Mouse (Mus musculus): ENCODE results near the gene Idua.

The Idua gene

DNA sequence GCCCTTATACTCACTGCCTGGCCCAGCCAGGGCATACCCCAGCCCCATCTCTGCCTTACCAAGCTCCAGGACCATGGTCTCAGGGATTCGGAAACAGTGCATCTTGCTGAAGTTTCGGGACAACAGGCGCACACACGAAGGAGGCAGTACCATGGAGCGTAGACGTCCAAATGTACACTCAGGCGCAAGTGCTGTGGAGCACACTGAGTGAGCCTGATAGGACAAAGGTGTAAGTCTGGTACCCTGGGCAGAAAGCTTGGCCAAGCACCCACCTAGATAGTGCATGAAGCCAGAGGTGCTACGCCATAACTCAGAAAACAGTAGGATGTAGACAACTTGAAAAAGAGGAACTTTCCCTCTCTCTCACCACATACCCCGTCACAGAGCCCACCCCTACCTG lies 4.8 kb upstream of the Idua start:
- no peak for DNase-seq

DNA sequence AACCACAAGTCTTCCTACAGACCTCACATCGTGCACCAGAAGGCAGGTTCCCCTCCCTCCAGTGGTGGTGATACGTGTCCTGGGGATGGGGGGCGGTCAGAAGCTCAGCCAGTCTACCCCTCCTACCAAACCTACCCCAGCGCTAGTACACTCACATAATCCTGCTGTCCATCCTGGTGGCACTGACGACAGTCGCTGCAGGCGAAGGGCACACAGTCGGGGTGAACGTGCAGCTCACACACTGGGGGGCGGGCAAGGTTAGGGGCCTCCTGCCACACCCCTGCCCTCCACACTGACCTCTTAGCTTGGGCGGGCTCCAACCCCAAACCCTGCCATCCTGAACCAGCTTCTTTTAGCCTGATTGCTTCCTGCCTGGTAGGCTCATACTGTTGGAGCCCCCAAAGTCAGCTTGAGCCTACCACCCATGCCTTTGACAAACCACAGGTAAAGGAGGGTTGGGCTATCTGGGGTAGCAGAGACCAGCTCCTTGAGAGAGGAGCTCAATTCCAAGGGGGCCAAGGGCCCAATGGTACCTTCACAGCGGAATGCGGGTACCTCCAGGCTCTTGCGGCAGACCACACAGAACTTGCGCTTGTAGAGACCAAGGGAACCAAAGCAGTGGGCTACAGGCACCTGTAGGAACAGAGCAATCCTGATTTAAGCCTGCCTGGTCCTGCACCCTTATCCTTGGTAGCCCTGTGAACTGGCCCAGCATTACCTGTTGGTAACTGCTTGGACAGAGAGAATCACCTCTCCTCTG lies 4.1 kb upstream of the Idua start:
- no peak for DNase-seq

DNA sequence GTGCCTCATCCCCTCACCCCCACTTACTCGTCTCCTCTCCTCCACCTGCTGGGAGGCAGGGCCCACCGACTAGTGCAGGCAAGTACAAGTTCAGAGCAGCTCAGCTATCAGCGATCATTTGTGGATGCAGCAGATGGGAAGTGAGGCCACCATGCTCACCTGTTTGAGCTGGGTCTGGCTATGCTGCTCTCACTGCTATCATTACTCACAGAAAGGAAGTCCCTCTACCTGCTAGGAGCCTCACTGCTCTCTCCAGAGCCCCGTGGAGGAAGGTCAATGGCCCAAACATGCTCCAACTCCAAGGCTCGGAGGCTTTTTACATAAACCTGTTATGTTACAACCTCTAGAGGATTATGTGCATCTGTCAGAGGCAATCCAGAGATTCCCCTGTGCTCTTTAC lies 2.7 kb upstream of the Idua start:
- DNase-seq, result no peak

DNA sequence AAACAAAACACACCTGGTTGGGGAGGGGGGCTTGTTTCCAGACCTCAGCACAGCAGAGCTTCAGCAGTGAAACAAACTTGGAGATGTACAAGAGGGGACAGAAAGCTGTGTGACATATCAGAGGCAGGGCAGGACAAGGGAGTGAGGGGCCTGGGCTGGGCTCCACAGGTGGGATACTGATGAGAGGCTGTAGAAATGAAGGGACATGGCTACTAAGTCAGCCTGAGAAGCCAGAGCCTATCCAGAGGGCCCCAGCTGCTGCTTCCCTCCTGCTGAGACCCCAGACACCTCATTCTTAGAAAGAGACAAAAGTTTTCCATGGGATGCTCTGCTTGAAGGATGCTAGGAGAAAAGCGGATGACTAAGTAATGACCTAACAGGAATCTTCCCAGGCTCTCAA lies 1.5 kb upstream of the Idua start:
- DNase-seq, result no peak

DNA sequence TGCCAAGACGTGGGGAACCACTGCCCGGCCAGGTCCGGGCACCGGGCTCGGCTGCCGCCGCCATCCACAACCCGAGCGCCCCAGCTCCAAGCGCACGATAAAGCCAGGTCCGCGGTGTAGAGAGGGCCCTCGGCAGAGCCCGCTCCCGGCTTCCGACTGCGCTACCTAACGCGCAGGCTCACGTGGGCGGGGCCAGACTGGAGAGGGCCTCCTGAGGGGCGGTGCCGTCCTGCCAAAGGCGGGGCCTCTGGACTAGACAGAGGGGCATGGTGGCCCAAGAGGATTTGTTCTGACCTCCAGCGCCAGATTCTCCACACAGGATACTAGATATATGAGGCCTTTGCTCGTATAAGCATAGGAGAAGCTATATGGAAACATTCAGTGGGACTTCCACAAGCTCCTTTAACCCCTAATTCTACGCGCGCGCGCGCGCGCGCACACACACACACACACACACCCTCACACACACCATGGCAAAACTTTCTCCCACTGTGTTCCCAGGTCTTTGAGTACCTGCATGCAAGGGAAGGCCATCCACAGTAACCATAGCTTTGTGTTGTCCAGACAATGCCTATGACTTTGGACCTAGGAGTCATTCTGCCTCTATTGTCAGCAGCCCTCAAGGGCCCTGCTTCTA lies 619 bp downstream of the Idua start:
- DNase-seq, result peak; percentile 81 to 83

DNA sequence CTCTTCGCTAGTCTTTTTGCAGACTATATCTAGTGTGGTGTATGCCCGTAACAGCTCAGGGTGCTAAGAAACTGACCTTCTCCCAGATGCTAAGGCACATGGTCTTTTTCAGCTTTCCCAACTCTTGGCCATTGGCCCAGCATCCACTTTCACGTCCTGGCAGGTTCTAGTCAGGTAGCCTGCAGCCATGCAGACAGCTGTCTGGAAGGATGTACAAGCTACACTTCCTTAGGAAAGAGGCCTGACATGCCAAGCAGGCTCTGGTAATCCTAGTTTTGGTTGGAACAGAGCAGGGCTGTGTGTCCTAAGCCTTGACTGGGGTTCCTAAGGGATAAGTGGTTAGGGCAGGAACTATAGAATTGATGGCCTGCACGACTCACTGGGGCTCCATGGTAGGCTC lies 2.6 kb downstream of the Idua start:
- no peak for DNase-seq

DNA sequence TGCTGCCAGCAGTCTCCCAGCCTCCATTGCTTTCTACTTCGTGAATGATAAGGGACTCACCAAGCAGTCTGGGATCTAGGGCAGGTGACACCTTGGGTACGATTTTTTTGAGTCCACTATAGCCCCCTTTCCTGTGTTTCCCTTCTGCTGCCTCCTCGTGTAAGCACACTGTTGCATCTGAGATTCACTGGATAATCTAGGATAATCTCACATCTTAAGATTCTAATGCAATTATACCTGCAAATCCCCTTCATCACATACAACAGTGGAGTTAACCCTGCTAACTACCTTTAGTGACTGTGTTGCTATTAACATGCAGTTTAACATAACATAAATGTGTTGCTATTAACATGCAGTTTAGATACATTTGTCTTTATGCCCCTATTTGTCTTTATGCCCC lies 4.9 kb downstream of the Idua start:
- DNase-seq, result no peak

DNA sequence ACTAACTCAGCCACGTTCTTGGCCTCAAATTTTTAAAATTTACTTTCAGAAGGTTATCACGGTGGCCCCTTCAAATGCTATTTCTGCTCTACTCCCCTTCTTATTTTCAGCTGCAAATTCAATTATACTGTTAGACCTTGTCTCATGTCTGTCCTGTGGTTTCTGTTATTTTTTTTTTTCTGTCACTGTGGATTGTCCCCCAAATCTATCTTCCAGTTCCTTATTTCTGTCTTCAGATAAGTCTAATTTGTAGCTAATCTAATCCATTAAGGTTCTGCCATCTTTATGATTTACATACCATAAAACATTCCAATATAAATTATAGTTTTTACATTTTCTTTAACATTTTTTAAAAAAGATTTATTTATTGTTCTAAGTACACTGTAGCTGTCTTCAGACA lies 7.2 kb downstream of the Idua start:
- DNase-seq, result no peak

DNA sequence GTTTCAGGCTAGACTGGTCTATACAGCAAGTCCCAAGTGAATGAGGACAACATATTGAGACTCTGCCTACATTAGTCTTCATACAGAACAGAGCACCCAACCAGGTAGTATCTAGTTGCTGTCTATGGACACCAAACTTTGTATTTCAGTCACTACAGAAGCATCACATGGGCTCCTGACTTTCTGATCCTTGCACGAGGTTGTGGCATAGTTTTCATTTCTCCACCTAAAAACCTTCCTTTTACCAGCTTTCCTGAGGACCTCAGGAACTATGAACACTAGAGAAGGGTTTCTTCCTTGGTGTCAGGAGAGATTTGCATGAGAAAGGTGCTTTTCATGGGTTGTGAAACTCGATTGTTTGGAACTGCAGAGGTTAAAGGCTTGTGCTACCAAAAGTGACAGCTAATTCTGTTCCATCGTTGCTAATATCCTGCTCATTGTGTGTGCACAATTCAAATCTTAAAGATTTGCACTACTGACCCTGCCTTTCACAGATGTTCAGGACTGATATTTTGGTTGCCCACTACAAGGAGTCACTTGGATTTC lies 8.3 kb downstream of the Idua start:
- DNase-seq, result no peak

DNA sequence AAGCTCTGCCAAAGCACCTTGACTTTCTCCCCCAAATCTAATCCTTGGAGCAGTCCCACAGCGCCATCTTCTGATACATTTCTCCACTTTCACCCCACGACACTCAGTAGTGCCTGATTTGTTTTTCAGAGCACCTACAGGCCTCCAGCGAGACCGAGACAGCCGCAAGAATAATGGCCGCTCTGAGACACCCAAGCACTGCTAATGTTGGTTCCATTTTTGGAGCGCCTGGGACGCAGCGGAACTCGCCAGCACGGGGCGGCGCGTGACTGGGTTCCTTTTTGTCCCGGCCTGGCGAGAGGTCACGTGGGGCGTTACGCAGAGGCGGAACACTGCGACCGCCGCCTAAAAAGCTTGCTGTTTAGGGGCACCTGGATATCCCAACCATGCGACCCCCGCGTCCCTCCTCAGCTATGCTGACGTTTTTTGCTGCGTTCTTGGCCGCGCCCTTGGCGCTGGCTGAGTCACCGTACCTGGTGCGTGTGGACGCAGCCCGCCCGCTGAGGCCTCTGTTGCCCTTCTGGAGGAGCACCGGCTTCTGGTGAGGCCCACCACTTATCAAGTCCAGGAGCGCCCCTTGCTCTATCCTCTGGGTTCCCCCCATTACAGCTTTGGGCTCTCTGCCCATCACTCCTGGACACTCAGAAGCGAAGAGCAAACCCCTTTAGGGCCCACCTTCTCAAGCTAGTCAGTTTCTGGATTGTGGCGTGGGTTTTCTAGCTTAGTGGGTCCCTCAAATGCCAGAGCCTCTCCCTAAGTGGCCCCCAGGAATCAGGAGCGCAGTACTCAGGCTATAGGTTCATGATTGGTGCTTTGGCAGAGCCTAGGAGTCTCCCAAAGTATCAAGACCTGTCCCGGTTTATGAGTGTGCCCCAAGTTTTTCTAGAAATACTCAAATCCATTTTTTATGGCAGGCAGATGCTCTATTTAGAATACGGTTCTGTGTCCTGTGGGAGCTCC lies 9.1 kb downstream of the Idua start, which contains the start of gene Dgkq:
Gene Dgkq (minus strand): TSS at position 696 of the 960 bp plus-strand sequence.
- DNase-seq, result peak; percentile 75 to 81

DNA sequence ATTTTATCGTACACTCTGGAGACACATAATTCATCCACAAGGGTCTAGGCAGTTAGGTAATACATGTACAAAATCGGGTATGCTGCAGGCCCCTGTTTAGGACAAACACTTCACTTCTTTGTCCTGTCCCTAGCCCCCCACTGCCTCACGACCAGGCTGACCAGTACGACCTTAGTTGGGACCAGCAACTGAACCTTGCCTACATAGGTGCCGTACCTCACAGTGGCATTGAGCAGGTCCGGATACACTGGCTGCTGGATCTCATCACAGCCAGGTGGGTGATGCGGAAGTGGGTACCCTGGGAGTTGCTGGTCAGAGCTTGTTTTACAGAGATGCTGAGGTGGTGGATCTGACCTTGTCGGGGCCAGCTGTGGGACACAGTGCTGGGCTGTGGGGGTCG lies 9.9 kb downstream of the Idua start:
- DNase-seq, result no peak

DNA sequence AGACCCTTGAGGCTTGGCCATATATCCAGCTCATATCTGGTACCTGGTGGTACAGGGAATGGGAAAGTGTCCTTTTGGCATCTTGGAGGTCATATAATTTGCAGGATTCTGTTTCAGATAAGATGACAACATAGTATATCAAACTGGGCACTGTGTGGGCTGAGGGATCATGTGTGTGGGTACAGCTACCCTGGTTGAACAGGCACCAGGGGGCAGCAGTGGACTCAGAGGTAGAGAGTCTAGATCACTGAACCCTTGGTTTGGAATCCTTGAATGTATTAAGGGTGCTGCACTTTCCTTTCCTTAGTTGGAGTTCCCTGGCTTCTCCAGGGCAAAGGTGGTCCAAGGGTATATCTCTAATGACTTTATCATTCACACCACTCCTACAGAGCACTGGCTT lies 10.7 kb downstream of the Idua start:
- no peak for DNase-seq

DNA sequence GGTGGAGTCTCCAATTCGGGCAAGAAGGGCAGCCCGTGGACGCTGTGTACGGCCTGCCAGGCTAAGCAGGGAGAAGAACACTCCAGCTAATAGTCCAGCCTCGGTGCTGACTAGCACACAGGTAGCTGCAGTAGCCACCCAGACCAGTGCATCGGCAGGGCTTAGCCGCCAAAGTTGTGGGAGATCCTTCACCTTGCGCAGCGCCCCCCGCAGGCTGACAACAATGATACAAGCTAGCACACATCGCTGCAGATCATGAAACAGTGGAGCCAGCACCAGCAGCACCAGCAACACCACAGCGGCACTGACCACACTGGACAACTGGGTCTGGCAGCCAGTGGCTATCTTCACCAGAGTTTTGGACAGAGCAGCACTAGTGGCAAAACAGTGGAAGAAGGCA lies 11.6 kb downstream of the Idua start:
- DNase-seq, result no peak

DNA sequence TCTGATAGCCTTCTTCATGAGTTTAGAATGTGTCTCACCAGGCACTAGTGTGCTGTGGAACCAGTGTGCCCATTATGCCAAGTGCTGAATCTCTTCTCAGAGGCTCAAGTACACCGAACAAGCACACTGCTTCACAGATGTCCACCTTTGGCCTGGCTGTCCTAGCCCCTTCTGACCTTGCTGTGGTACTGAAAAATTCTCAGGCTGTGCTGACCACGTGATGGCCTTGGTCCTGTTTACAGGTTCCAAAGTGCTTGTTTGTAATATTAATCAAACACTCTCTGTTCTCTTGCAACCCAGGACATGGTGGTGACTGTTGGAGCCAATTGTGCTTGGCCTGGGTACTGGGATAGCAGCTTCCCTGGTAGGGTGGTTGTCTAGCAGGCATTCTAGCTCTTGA lies 14.5 kb downstream of the Idua start:
- no peak for DNase-seq

DNA sequence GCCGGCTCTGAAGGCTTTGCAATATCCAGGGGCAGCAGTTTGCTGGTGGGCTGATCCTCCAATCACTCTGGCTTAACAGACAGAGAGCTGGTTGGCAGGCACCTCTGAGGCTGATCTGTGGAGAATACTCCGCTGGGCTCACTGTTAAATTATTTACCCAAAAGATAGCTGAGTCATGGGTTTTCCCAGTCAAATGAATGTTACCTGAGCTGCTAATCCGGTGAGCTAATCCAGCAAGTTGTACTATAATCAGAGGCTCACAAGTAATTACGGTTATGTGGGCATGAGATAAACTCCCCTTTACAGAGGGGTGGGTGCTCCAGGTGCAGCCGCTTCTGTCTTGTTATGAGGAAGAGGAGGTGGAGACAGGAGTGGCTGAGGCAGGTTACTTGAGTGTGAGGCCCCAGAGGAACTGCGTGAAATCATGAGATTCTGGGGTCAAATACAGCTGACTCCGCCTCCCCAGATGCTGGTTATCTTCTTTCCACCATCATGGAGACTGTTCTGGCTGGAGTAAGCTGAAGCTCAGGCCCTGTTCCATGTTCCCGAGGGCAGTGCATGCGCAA lies 15.2 kb downstream of the Idua start, which contains the start of gene Slc26a1:
Gene Slc26a1 (minus strand): TSS at position 319 of the 566 bp plus-strand sequence.
- no peak for DNase-seq

DNA sequence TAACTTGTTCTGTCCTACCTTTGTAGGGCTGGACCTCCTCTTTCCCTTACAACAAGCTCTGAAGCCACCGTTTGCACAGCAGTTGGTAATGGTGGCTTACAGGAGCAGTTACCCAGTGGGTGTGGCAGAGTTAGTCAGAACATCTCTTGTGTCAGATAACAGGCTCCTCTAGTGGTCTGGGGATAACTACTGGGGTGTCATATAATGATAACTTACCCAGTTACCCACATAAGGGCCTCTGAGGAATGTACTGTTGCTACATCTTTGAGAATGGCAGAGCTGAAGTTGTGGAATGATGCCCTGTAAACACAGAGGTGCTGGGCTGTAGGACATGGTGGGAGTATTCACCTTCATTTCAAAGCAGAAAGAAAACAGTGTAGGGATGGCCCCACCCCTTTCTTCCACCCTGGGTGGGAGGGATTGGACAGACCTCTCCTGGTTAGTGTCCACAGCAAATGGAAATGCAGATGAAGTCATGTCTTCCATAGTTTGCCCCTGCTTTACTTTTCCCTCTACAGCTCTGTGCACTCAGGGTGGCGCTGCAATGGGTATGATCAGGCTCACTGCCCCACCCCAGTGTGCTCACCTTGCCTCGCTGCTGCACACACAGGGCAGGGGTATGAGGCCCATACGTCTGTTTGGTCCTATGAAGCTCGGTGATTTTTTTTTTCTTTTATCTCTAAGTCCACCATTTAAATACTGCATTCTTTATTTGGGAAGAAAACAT lies 16.8 kb downstream of the Idua start:
- DNase-seq, result no peak

DNA sequence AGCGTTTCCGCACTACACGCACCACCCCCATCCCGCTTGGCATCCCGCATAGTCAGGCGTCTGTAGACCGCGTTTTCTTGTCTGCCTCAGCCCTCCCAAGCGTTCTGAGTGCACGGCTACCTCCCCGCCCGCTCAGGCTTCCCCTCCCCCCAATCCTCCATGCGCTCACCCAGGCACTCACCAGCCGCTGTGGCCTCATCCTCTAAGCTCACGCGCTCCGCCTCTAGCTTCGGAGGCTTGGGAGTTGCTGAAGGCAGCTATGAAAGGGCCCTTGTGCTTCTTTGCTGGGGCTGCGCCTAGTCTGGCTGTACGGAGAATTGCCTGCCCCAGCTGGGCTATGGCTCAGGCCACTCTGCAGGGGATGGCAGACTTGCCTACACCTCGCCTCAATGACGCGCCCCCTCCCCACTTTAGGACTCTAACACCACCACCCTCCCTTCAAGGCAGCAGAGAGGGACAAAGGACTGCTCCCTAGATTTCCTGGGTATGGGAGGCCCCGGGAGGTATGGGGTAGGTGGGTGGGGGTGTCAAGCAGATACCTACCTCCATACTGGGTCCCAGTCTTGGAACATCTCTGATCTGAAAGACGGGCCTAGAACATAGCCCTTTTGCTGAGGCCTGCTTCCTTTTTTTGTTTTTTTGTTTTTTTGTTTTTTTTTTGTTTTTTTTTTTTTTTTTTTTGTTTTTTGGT lies 17.6 kb downstream of the Idua start:
- DNase-seq, result no peak

DNA sequence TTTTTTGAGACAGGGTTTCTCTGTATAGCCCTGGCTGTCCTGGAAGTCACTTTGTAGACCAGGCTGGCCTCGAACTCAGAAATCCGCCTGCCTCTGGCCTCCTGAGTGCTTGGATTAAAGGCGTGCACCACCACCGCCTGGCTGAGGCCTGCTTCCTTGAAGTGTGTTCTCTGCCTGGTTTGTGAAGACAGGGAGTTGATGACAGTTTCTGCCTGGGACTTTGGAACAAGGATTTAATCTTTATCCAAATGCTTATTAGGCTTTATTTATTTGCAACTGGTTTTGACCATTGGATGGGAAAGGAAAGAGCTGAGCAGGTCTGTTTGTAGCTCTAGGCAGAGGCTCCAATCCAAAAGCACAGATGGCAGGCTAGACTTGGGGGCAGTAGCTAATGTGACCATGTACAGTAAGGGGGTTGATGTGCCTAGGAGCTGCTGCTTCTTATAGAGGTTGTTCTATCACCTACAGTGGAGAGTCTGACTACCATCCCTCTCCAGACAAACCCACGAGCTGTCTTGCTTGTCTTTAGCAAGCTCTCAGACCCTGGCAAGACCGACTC lies 18.2 kb downstream of the Idua start:
- no peak for DNase-seq

DNA sequence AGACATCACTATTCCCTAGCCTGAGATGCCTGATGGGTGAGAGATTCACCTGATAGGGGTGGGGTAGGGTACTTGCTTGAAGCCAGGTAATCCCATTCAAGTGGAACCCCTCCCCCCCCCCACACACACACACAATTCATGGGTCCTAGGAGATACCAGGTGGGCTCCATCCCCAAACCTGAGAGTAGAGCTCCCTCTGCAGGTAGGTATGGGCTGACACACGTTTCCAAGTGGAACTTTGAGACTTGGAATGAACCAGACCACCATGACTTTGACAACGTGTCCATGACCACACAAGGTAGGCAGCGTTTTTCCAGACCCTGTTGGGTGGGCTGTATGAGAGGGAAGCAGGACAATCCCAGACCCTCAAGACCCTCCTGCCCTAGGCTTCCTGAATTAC lies 19.8 kb downstream of the Idua start:
- DNase-seq, result no peak

DNA sequence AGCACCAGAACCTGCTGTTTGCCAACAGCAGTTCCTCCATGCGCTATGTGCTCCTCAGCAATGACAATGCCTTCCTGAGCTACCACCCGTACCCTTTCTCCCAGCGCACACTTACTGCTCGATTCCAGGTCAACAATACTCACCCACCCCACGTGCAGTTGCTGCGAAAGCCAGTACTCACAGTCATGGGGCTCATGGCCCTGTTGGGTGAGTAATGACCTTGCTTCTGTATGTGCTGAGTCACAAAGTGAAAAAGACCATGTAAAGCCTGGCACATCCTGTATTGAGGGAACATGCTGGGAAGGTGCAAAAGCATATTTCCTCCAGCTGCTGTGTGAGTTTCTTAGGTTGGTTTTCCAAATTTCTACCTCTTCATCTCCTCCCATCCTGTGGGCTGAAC lies 20.7 kb downstream of the Idua start:
- no peak for DNase-seq

DNA sequence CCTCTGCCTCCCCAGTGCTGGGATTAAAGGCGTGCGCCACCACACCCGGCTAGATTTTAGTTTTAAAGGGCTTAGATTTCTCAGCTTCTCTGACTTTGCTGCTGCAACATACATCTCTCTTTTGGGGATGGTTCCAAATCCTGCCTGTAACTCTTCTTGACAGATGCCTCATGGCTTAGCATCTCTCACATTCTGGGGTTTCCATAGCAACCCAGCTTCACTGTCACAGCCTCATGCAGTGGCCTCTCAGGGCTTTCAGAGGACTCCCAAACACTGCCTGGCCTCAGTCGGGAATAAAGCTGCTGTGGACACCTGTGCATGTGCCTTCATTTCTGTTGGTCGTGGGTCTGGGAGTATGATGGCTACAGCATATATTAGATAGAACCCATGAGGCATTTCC lies 29.0 kb downstream of the Idua start:
- no peak for DNase-seq

Data from thymus, adult 18-20 months (tissue).